Mouse (Mus musculus) lung, embryonic 15.5 days (tissue): ENCODE results near the gene Odf3l1. TPM values are rescaled to one million over a fixed set of nuclear protein-coding genes. Genes with fewer than 3 reads are reported as not detected.

Source experiments
- ATAC-seq: fragments of 200-750 bp; cut with Nextera tagmentation; 2 replicates; pipeline ENCODE4 v1.8.0; 2017; ENCODE audit warnings: moderate number of reproducible peaks, borderline replicate concordance; ENCODE audit not compliant: low FRiP score, low TSS enrichment; ENCODE audit errors: extremely low read depth
- H3K27ac ChIP-seq: fragments of 300-500 bp; sonication (generic); 2 replicates; pipeline ENCODE4 v1.5.1; 2015; ENCODE audit warnings: moderate library complexity, mild to moderate bottlenecking, inconsistent platforms
- H3K27me3 ChIP-seq: fragments of 300-500 bp; sonication (generic); 2 replicates; pipeline ENCODE4 v1.6.1; 2015; ENCODE audit warnings: inconsistent platforms
- H3K36me3 ChIP-seq: fragments of 300-500 bp; sonication (generic); 2 replicates; pipeline ENCODE4 v1.6.1; 2015; ENCODE audit warnings: inconsistent platforms
- H3K4me1 ChIP-seq: fragments of 300-500 bp; sonication (generic); 2 replicates; pipeline ENCODE4 v1.6.1; 2015; ENCODE audit warnings: inconsistent platforms
- H3K4me2 ChIP-seq: fragments of 300-500 bp; sonication (generic); 2 replicates; pipeline ENCODE4 v1.6.1; 2015; ENCODE audit warnings: inconsistent platforms, mild to moderate bottlenecking, moderate library complexity
- H3K4me3 ChIP-seq: fragments of 300-500 bp; sonication (generic); 2 replicates; pipeline ENCODE4 v1.5.1; 2015; ENCODE audit warnings: mild to moderate bottlenecking, inconsistent platforms
- H3K9ac ChIP-seq: fragments of 300-500 bp; sonication (generic); 2 replicates; pipeline ENCODE4 v1.6.1; 2015; ENCODE audit warnings: inconsistent platforms
- H3K9me3 ChIP-seq: fragments of 300-500 bp; sonication (generic); 2 replicates; pipeline ENCODE4 v1.6.1; 2016; ENCODE audit warnings: inconsistent platforms
- WGBS: fragments of 180-500 bp; shearing (Covaris S2); methylation state at CpG from one replicate; pipeline ENCODE4 v1.1.7; 2015; 5-methylcytosine and 5-hydroxymethylcytosine counted together
- polyA plus RNA-seq: library from polyadenylated mRNA; unstranded; fragments of >200 nt; fragmentation: Nextera tagmentation; extraction: Ambion mirVana; gene quantifications from 2 replicates; pipeline ENCODE4 v1.2.1, GENCODE M21; 2015

Odf3l1 gene
- polyA plus RNA-seq, 1 experiment from 2014 or later: 0.72 TPM

DNA sequence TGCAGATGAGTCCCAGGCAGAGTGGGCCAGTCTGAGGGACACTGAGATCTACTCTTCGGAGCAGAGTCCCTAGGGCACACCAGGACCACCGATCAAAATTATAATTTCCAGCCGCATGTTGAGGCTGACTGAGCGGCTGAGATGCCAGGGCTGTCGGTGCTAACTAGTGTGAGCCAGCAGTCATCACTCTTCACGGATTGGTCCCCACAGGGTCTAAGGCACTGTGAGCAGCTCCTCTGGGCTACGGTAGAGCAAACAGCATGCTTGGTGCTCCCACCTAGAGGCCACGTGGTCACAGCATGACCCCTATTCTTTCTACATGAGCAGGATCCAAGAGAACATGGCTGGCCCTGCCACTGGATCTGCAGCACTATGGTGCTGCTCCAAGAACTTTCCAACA is 28.8 kb upstream of the Odf3l1 start:
- no peak overlapping the region for H3K9ac ChIP-seq
- H3K27me3 ChIP-seq: no peaks in the 10 kb centered on the region; the same call in 1 of the 2 replicates
- 62% methylated on average over 8 of the region's 8 CpGs for WGBS
- no peak overlapping the region for H3K4me2 ChIP-seq
- no peak overlapping the region for H3K27ac ChIP-seq
- peaks cover 21% of the 10 kb centered on the region for H3K4me1 ChIP-seq
- peaks cover 4% of the 10 kb centered on the region; the same call in 1 of the 2 replicates for H3K36me3 ChIP-seq
- ATAC-seq: no peak
- H3K9me3 ChIP-seq: no peaks in the 10 kb centered on the region
- no peak overlapping the region for H3K4me3 ChIP-seq

GRCm38 (mm10) chr9:56892111-56892510 is 27.6 kb upstream of the Odf3l1 start:
- Histone ChIP-seq H3K9ac (no peak overlapping the region), H3K36me3 (peaks cover 4% of the 10 kb centered on the region; the same call in 1 of the 2 replicates)
- whole genome bisulfite sequencing: 89% methylated on average over 10 of the region's 10 CpGs

GRCm38 (mm10) chr9:56891517-56892011 is 27.1 kb upstream of the Odf3l1 start:
- no peaks in the 10 kb centered on the region for H3K9me3 ChIP-seq
- H3K4me1 ChIP-seq: peaks cover 21% of the 10 kb centered on the region
- no peak overlapping the region for H3K4me3 ChIP-seq
- no peak overlapping the region for H3K27ac ChIP-seq
- no peaks in the 10 kb centered on the region; the same call in 1 of the 2 replicates for H3K27me3 ChIP-seq
- H3K4me2 ChIP-seq: peak overlapping the region; percentile 43
- peaks cover 4% of the 10 kb centered on the region; the same call in 1 of the 2 replicates for H3K36me3 ChIP-seq
- no peak overlapping the region for H3K9ac ChIP-seq
- no peak for ATAC-seq
- WGBS: 26% methylated on average over 12 of the region's 12 CpGs

More at GRCm38 (mm10) chr9:56892111-56892510, 27.6 kb upstream of the Odf3l1 start:
- no peaks in the 10 kb centered on the region; the same call in 1 of the 2 replicates for H3K27me3 ChIP-seq
- H3K4me2 ChIP-seq: no peak overlapping the region
- no peak overlapping the region for H3K27ac ChIP-seq
- ATAC-seq: no peak
- H3K4me1 ChIP-seq: peaks cover 21% of the 10 kb centered on the region
- no peaks in the 10 kb centered on the region for H3K9me3 ChIP-seq
- H3K4me3 ChIP-seq: no peak overlapping the region

- no peak overlapping the region for H3K4me2 ChIP-seq
- peaks cover 21% of the 10 kb centered on the region for H3K4me1 ChIP-seq
- no peak overlapping the region for H3K4me3 ChIP-seq
- H3K27ac ChIP-seq: no peak overlapping the region
- no peaks in the 10 kb centered on the region; the same call in 1 of the 2 replicates for H3K27me3 ChIP-seq
- no peaks in the 10 kb centered on the region for H3K9me3 ChIP-seq
- WGBS: 73% methylated on average over 11 of the region's 11 CpGs
- H3K36me3 ChIP-seq: peaks cover 4% of the 10 kb centered on the region; the same call in 1 of the 2 replicates
- H3K9ac ChIP-seq: no peak overlapping the region
- no peak for ATAC-seq
Observed at GRCm38 (mm10) chr9:56890522-56891250, 26.2 kb upstream of the Odf3l1 start.

- H3K27me3 ChIP-seq: no peaks in the 10 kb centered on the region; the same call in 1 of the 2 replicates
- H3K9ac ChIP-seq: peak overlapping the region; percentile 10; the same call in 1 of the 2 replicates
- no peak overlapping the region for H3K27ac ChIP-seq
- H3K4me1 ChIP-seq: peaks cover 21% of the 10 kb centered on the region
- 7% methylated on average over 14 of the region's 14 CpGs for WGBS
- H3K36me3 ChIP-seq: peaks cover 9% of the 10 kb centered on the region; the same call in 1 of the 2 replicates
- H3K9me3 ChIP-seq: no peaks in the 10 kb centered on the region
- H3K4me2 ChIP-seq: peak overlapping the region; percentile 46
- H3K4me3 ChIP-seq: no peak overlapping the region
- ATAC-seq: no peak
Observed at GRCm38 (mm10) chr9:56889817-56890216, 25.3 kb upstream of the Odf3l1 start.

DNA sequence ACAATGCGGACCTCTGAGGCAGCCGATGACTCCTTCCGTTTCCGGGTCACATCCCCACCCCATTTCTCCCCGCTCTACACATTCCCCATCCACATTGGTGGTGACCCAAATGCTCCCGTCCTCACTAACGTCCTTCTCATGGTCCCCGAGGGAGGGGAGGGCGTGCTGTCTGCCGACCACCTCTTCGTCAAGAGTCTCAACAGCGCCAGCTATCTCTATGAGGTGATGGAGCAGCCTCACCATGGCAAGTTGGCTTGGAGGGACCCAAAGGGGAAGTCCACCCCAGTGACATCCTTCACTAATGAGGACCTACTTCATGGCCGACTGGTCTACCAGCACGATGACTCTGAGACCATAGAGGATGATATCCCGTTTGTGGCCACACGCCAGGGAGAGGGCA is 23.1 kb upstream of the Odf3l1 start:
- no peaks in the 10 kb centered on the region for H3K9me3 ChIP-seq
- H3K36me3 ChIP-seq: peaks cover 9% of the 10 kb centered on the region; the same call in 1 of the 2 replicates

DNA sequence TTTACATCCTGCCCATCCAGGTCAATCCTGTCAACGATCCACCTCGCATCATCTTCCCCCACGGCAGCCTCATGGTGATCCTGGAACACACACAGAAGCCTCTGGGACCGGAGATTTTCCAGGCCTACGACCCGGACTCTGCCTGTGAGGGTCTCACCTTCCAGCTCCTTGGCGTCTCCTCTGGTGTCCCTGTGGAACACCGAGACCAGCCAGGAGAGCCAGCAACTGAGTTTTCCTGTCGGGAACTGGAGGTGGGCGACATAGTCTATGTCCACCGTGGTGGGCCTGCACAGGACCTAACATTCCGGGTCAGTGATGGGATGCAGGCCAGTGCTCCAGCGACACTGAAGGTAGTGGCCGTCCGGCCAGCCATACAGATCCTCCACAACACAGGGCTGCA is 22.1 kb upstream of the Odf3l1 start:
- Histone ChIP-seq H3K9me3 (no peaks in the 10 kb centered on the region), H3K27me3 (no peaks in the 10 kb centered on the region)
- 89% methylated on average over 15 of the region's 15 CpGs for WGBS

More for the DNA sequence above, 23.1 kb upstream of the Odf3l1 start:
- Histone ChIP-seq H3K4me1 (peaks cover 19% of the 10 kb centered on the region), H3K4me3 (no peak overlapping the region), H3K4me2 (no peak overlapping the region), H3K27ac (no peak overlapping the region), H3K9ac (no peak overlapping the region), H3K27me3 (no peaks in the 10 kb centered on the region; the same call in 1 of the 2 replicates)
- ATAC-seq: no peak
- 89% methylated on average over 16 of the region's 16 CpGs for WGBS

GRCm38 (mm10) chr9:56886113-56886512 is 21.6 kb upstream of the Odf3l1 start:
- Histone ChIP-seq H3K9me3 (no peaks in the 10 kb centered on the region), H3K36me3 (peaks cover 9% of the 10 kb centered on the region; the same call in 1 of the 2 replicates), H3K27ac (no peak overlapping the region), H3K4me3 (no peak overlapping the region), H3K4me2 (no peak overlapping the region), H3K27me3 (no peaks in the 10 kb centered on the region), H3K4me1 (peaks cover 29% of the 10 kb centered on the region), H3K9ac (no peak overlapping the region)
- WGBS: 52% methylated on average over 13 of the region's 13 CpGs
- no peak for ATAC-seq

More for the DNA sequence above, 22.1 kb upstream of the Odf3l1 start:
- H3K4me2 ChIP-seq: no peak overlapping the region
- no peak overlapping the region for H3K27ac ChIP-seq
- H3K9ac ChIP-seq: no peak overlapping the region
- peaks cover 9% of the 10 kb centered on the region; the same call in 1 of the 2 replicates for H3K36me3 ChIP-seq
- no peak overlapping the region for H3K4me3 ChIP-seq
- peaks cover 25% of the 10 kb centered on the region for H3K4me1 ChIP-seq
- ATAC-seq: no peak

DNA sequence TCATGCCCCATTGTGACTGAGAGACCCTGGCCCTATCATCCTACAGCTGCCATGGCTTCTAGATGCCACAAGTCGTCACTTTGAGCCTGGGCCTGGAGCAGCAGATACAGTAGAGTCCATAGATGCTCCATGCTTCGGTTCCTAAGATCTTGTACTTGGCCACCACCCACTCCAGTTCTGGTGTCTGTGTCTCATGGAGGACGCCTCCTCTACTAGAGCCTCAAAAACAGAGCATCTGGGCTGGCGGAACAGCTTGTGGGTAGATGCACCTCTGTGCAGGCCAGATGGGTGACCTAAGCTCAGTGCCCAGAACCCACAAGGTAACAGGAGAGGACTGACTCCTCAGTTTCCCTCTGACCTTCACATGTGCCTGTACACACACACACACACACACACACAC is 19.8 kb upstream of the Odf3l1 start:
- Histone ChIP-seq H3K27me3 (no peaks in the 10 kb centered on the region), H3K4me1 (peaks cover 37% of the 10 kb centered on the region), H3K4me2 (no peak overlapping the region), H3K9me3 (no peaks in the 10 kb centered on the region), H3K4me3 (no peak overlapping the region), H3K27ac (no peak overlapping the region), H3K36me3 (peaks cover 9% of the 10 kb centered on the region; the same call in 1 of the 2 replicates), H3K9ac (no peak overlapping the region)
- no peak for ATAC-seq
- WGBS: 87% methylated on average over 4 of the region's 4 CpGs

- H3K27ac ChIP-seq: no peak overlapping the region
- H3K4me1 ChIP-seq: peaks cover 37% of the 10 kb centered on the region
- no peak overlapping the region for H3K4me3 ChIP-seq
- no peak for ATAC-seq
- no peaks in the 10 kb centered on the region for H3K27me3 ChIP-seq
- H3K36me3 ChIP-seq: peaks cover 6% of the 10 kb centered on the region; the same call in 1 of the 2 replicates
- no peak overlapping the region for H3K9ac ChIP-seq
- H3K9me3 ChIP-seq: no peaks in the 10 kb centered on the region
- H3K4me2 ChIP-seq: no peak overlapping the region
- WGBS: 65% methylated on average over 7 of the region's 7 CpGs
Observed at GRCm38 (mm10) chr9:56883470-56883869, 19.0 kb upstream of the Odf3l1 start.

- Histone ChIP-seq H3K27ac (peak overlapping the region; percentile 76; the same call in 1 of the 2 replicates), H3K36me3 (0 out of 2 replicates have a peak, but pooled peaks cover 5% of the 10 kb centered on the region), H3K9me3 (no peaks in the 10 kb centered on the region), H3K4me3 (no peak overlapping the region), H3K4me2 (no peak overlapping the region), H3K4me1 (peaks cover 37% of the 10 kb centered on the region), H3K27me3 (no peaks in the 10 kb centered on the region), H3K9ac (no peak overlapping the region)
- ATAC-seq: no peak
- 47% methylated on average over 12 of the region's 12 CpGs for WGBS
Observed at GRCm38 (mm10) chr9:56882818-56883217, 18.3 kb upstream of the Odf3l1 start.

GRCm38 (mm10) chr9:56882283-56882682 is 17.8 kb upstream of the Odf3l1 start:
- Histone ChIP-seq H3K9me3 (no peaks in the 10 kb centered on the region), H3K36me3 (0 out of 2 replicates have a peak, but pooled peaks cover 5% of the 10 kb centered on the region), H3K4me2 (no peak overlapping the region), H3K9ac (no peak overlapping the region), H3K4me1 (peaks cover 37% of the 10 kb centered on the region), H3K27ac (peak overlapping the region; percentile 76), H3K4me3 (no peak overlapping the region), H3K27me3 (no peaks in the 10 kb centered on the region)
- ATAC-seq: no peak
- WGBS: 45% methylated on average over 4 of the region's 4 CpGs
